Mouse (Mus musculus) NIH3T3 (cell line): ENCODE measurements at regions not wholly inside any gene's neighbourhood (a gene's known extent, or its start where the extent isn't known, plus 50 kb on each side); places are given as distances from the start of the nearest gene placed in this dataset.
A peak's percentile ranks its signal among the peaks of the same experiment; 100 is the strongest.

ENCODE experiments used
- DNase-seq: peaks from one replicate; pipeline ENCODE4 v3.0.0-alpha.2; 2012; ENCODE audit warnings: low read depth

GRCm38 (mm10) chr2:115513774-115514231 lies 67.7 kb upstream of the BC052040 start:
- DNase-seq = peak; percentile 12

- peak; percentile 67 for DNase-seq
Observed at GRCm38 (mm10) chr2:115514831-115515428, 66.6 kb upstream of the BC052040 start.

GRCm38 (mm10) chr2:115515470-115515869 lies 66.0 kb upstream of the BC052040 start:
- no peak for DNase-seq

GRCm38 (mm10) chr2:115516824-115517223 lies 64.7 kb upstream of the BC052040 start:
- no peak for DNase-seq

- no peak for DNase-seq
Observed at GRCm38 (mm10) chr2:115519974-115520373, 61.5 kb upstream of the BC052040 start.

GRCm38 (mm10) chr2:115520413-115521139 lies 60.9 kb upstream of the BC052040 start:
- DNase-seq = no peak

GRCm38 (mm10) chr2:115529878-115530277 lies 51.6 kb upstream of the BC052040 start:
- DNase-seq = no peak
